Mouse (Mus musculus): Measurements from ENCODE around the gene Zfp422.
"Not testable (repeated sequence)": the region's sequence is repeated elsewhere in the genome, so short reads cannot be mapped to it uniquely, and the experiment has no call there.

Zfp422 gene

DNA sequence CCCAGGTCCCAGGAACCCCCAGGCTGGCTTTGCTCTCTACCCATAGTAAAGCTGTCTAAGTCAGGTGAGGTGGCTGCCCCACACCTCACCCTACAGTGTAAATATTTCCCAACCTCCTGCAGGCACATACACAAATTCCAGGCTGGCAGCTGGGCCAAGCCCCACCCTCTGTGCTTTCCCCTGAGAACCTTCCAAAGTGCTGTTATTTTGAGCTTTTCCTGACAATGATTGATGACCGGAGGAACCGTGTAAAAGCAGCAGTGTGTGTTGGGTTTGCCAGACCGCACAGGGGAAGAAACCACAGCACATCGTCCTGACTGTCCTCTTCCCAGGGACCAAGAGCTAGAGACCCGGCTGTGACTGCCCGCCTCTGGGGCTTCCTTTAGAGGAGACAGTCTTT is 21.6 kb upstream of the Zfp422 start, which contains the start of gene Depp1:
Gene Depp1 (plus strand): TSS at position 204 of the 400 bp plus-strand sequence.
- DNase-seq (ENCODE audit: low read depth in 2 of 2, low spot score in 2 of 2) = no peak

- no peak for DNase-seq (ENCODE audit: low read depth in 2 of 2, low spot score in 2 of 2)
Observed at GRCm38 (mm10) chr6:116649811-116650210, 21.0 kb upstream of the Zfp422 start.

- no peak for DNase-seq (ENCODE audit: low read depth in 2 of 2, low spot score in 2 of 2)
Observed at GRCm38 (mm10) chr6:116647763-116648162, 19.0 kb upstream of the Zfp422 start.

GRCm38 (mm10) chr6:116644335-116644734 is 15.5 kb upstream of the Zfp422 start:
- no peak for DNase-seq (ENCODE audit: low read depth in 2 of 2, low spot score in 2 of 2)

- DNase-seq (ENCODE audit: low read depth in 2 of 2, low spot score in 2 of 2) = no peak
Observed at GRCm38 (mm10) chr6:116643881-116644280, 15.1 kb upstream of the Zfp422 start.

- DNase-seq (ENCODE audit: low read depth in 2 of 2, low spot score in 2 of 2) = no peak
Observed at GRCm38 (mm10) chr6:116642942-116643341, 14.1 kb upstream of the Zfp422 start.

DNA sequence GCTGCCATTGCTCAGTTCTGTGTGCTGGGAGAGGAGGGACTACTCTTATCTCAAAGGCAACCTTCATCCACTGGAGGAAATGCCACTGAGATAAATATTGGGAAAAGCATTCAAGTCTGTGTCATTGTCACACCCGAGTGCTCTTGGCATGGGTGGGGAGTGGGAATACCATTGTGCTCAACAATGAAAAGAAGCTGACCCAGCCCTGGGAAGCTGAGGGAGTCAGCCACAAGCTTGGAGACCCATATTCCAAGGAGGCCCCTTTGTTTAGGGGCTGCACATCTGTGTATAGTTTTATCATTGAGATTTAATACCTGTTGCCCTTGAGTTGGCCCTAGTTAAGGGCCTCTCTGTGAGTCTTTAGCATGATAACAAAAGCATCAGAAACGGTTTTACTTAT is 10.9 kb upstream of the Zfp422 start:
- no peak for DNase-seq (ENCODE audit: low read depth in 2 of 2, low spot score in 2 of 2)

- DNase-seq (ENCODE audit: low read depth in 2 of 2, low spot score in 2 of 2) = no peak
Observed at GRCm38 (mm10) chr6:116638871-116639270, 10.1 kb upstream of the Zfp422 start.

GRCm38 (mm10) chr6:116637496-116637895 is 8.7 kb upstream of the Zfp422 start:
- DNase-seq (ENCODE audit: low read depth in 2 of 2, low spot score in 2 of 2) = no peak

DNA sequence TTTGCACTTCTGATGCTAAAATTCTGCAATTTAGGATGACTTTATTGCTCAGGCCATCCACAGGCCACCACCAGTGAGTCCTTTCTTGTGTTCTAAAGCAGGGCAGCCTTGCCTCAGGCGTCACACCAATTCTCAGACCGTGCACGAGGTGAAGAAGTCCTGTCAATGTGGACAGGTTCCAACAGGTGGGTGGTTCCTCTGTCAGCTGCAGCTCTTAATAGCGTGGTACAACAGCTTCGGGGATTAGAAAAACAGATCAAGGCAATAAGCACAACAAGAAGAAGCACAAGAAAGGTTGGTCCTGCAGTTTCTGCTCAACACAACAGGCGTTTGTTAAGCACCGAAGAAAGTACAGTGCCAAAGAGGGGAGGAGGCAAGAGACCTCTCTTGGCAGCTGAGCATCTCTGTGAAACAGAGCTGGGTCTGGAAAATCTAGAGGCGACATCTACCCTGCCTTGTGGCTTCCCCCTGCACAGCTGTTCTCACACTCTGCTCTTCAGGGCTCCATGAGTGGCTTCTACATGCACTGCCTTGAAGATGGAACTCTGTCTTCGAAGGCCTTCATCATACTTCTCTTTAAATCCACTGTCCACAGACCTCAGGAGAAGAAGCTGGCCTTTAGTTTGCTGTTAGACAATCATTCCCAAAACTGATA is 7.9 kb upstream of the Zfp422 start:
- no peak for DNase-seq (ENCODE audit: low read depth in 2 of 2, low spot score in 2 of 2)

DNA sequence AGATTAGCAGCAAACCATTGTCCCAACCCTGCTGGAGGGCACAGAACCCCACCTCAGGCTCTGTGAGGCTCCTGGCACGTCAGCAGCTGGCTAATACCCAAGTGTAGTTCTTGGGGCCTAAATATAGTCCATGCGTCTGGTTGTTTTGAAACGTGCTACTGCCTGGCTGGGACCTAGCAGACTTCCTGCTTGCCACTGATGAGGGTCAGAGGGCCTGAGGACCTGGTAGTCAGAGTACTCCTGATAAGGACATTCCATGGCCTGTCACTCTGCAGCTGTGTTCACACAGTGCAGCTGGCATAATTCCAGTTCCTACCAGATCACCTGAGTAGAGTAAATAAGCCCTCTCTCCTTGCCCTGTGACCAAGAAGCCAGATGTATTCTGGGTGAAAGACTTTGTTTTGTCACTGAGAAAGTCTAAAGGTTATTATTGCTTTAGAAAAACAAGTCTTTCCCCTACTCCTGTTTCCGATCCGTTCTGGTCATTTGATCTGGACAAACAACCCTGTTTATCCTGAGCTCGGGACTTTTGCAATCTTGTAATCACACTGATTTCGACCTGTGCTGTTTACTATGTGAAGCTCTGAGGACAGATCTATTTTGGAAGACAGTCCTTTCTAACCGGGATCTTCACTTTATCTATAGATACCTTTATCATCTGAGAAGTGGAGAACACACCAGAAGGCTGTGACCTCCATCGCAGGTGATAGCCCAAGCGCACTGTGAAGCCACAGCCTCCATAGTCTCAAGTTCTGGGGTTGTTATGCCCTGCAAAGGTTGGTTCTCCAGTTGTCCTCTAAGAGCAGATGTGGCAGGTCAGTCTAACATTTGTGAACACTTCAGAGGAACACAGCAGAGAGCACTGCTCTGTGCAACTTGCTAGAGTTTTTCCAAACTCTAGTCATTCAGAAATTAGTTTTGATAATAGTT is 6.7 kb upstream of the Zfp422 start:
- DNase-seq (ENCODE audit: low read depth in 2 of 2, low spot score in 2 of 2) = no peak

- no peak for DNase-seq (ENCODE audit: low read depth in 2 of 2, low spot score in 2 of 2)
Observed at GRCm38 (mm10) chr6:116633741-116634695, 5.2 kb upstream of the Zfp422 start.

GRCm38 (mm10) chr6:116632129-116632528 is 3.3 kb upstream of the Zfp422 start:
- peak; percentile 46 to 64 for DNase-seq (ENCODE audit: low read depth in 2 of 2, low spot score in 2 of 2)

DNA sequence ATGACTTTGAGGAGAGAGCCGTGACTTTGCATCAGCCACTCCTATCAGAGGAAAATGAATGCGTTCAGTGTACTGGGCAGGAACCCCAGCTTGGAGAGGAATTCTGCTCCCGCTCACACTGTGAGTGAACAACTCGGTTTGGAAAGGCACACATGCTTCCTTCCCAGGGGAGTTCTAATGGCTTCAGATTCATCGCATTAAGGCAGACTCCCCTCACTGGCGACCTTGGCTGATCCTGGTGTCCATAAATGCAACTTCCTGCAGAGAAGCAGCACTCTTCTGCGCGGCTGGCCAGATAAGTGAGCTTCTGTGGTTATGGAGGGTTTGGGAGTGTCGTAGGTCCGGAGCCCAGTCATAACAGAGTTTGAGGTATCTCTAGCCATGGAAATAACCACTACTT is 967 bp upstream of the Zfp422 start:
- DNase-seq (ENCODE audit: low read depth in 2 of 2, low spot score in 2 of 2) = no peak

DNA sequence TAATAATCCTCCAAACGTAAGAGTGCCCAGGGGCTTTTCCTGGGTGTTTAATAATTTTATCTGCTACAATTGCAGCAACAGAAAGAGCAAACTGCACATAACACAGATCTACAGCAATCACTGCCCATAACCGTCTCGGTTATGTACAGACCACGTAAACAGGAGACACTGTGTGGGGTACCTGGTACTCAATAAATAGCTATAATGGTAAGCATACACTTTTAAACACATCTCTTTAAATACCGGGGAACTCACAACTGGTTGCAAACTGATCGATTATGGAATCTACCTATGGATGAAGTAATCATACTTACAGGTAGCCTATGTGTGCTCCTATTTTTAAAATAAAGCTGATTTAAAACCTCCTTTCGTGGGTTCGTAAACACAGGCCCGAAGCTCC is 704 bp downstream of the Zfp422 start:
- DNase-seq (ENCODE audit: low read depth in 2 of 2, low spot score in 2 of 2) = no peak

- not testable (repeated sequence) for DNase-seq (ENCODE audit: low read depth in 2 of 2, low spot score in 2 of 2)
Observed at GRCm38 (mm10) chr6:116626417-116626816, 2.4 kb downstream of the Zfp422 start.

DNA sequence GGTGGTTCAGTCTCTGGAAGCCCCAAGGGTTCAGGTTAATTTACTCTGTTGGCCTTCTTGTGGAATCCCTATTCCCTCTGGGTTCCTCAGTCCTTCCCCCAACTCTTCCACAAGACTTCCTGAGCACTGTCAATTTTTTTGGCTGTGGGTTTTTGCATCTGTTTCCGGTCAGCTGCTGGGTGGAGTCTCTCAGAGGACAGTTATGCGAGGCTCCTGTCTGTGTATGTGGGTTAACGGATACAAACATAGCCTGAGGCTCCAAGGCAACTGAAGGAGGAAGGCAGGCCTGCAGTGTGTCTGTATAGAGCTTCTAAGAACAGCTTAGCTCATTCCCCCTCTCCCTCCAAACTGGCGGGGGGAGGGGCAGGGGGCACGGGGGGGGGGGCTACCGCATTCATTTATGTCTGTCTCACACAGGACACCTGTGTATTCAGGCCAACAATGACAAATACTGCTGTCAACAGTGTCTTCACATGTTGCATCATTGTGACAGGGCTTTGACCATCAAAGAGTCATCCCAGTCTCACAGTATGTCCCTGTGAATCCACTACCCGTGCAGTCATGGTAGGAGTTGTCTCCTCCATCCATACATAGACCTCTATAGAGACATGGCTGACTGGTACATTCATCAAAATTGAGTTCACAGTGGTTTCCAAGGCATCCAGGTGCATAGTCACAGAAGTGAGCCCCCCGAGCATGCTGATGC is 7.3 kb downstream of the Zfp422 start:
- no peak for DNase-seq (ENCODE audit: low read depth in 2 of 2, low spot score in 2 of 2)

GRCm38 (mm10) chr6:116618073-116618472 is 10.7 kb downstream of the Zfp422 start:
- DNase-seq (ENCODE audit: low read depth in 2 of 2, low spot score in 2 of 2) = no peak

DNA sequence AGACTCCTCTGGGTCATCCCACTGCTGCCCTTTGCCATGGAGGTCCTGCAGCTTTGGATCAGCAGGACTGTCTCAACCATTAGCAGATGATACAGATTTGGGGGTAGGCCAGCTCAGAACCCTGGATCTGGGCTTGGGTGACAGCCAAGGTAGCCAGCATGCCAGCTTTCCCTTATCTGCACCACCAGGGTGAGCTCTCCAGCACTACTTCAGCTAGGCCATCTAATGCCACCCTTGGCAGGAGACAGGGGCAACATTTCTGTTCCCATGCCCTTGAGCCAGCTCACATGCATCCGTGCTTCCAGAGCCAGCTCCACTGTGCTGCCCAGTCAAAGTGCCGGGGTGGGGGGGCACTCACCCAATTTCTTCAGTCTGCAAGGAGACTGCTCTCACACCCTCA is 13.1 kb downstream of the Zfp422 start:
- no peak for DNase-seq (ENCODE audit: low read depth in 2 of 2, low spot score in 2 of 2)

GRCm38 (mm10) chr6:116607230-116607629 is 21.6 kb downstream of the Zfp422 start:
- DNase-seq (ENCODE audit: low read depth in 2 of 2, low spot score in 2 of 2) = no peak

- DNase-seq (ENCODE audit: low read depth in 2 of 2, low spot score in 2 of 2) = not testable (repeated sequence)
Observed at GRCm38 (mm10) chr6:116600969-116601368, 27.8 kb downstream of the Zfp422 start.
